20 mouse cellular contexts compared by ENCODE assay signal in the genomic region with DNA sequence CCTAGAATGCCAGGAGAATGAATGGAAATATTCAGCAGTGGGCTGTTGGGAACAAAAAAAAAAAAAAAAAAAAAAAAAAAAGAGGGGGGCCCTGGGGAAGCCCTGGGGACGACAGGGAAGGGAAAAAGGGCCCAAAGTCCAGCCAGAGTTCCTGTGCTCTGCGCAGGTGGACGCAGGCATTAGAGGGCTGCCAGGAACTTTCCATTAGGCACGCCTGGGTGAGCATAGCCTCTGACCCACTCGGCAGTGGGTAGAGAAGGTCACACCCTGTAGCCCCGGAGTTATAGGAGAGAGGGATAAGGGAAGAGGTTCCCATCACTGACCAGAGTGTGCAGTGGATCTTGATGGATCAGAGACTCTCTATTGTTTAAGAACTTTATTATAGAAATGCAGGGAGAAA.
DNase-seq lines count a peak whose midpoint lies in the region; ATAC-seq and TF ChIP-seq lines count a peak whose summit lies in the region.
"Had no signal": no experiment of that assay in that cellular context is flagged by ENCODE, and none has a peak within 500 bp of the region (broad histone marks: within the 10 kb centered on the region; RNA-seq: fewer than 3 reads in every experiment).

No protein-coding gene starts in this region.

- TF ChIP-seq EP300 in MEL (IDR thresholded peaks at IDR 0.05; ENCODE audit: low read depth in 1 of 2, low read length in 2 of 2): no peak

- H3K27me3 ChIP-seq in MEL (ENCODE audit: control insufficient read depth in 1 of 2, insufficient read depth in 2 of 2, low read length in 2 of 2): no peaks in the 10 kb centered on the region
- no peaks in the 10 kb centered on the region for H3K27me3 ChIP-seq in midbrain, embryonic 14.5 days (ENCODE audit: control insufficient read depth, insufficient read depth, low read length)
- H3K27me3 ChIP-seq: embryonic facial prominence, embryonic 13.5 days; forebrain, embryonic 12.5 days; heart, embryonic 12.5 days had no signal

- no peak for TF ChIP-seq CTCF in MEL (IDR thresholded peaks at IDR 0.05 in 2 of 3, conservative IDR thresholded peaks at IDR 0.05 in 1 of 3; ENCODE audit: control insufficient read depth in 1 of 3, insufficient read depth in 1 of 3, low read depth in 2 of 3, low read length in 3 of 3, poor library complexity in 1 of 3, severe bottlenecking in 1 of 3)

- no peaks in the 10 kb centered on the region for H3K9me3 ChIP-seq in MEL (replicated peaks; ENCODE audit: insufficient read depth, low read length)
- no peaks in the 10 kb centered on the region for H3K9me3 ChIP-seq in midbrain, embryonic 14.5 days (ENCODE audit: control insufficient read depth, low read length)
- H3K9me3 ChIP-seq: embryonic facial prominence, embryonic 13.5 days; forebrain, embryonic 12.5 days; heart, embryonic 12.5 days; hindbrain, embryonic 10.5 days had no signal

- H3K9ac ChIP-seq in MEL (ENCODE audit: control insufficient read depth, low read depth, low read length, poor library complexity, severe bottlenecking): no peak overlapping the region
- no peak overlapping the region for H3K9ac ChIP-seq in midbrain, embryonic 14.5 days (replicated peaks; ENCODE audit: low read length)
- H3K9ac ChIP-seq: embryonic facial prominence, embryonic 13.5 days; forebrain, embryonic 12.5 days; heart, embryonic 12.5 days had no signal

- no peak for TF ChIP-seq POLR2A in MEL (IDR thresholded peaks at IDR 0.05; ENCODE audit: control insufficient read depth in 1 of 2, insufficient read depth in 1 of 2, low read depth in 1 of 2, low read length in 2 of 2, poor library complexity in 1 of 2)

- WGBS in midbrain, embryonic 14.5 days: 45% methylated on average over 6 of the region's 6 CpGs

- H3K36me3 ChIP-seq in MEL (ENCODE audit: control insufficient read depth in 1 of 2, insufficient read depth in 2 of 2, low read length in 2 of 2): no peaks in the 10 kb centered on the region
- no peaks in the 10 kb centered on the region for H3K36me3 ChIP-seq in midbrain, embryonic 14.5 days (ENCODE audit: control insufficient read depth, insufficient read depth, low read length)
- H3K36me3 ChIP-seq: embryonic facial prominence, embryonic 13.5 days; forebrain, embryonic 12.5 days; heart, embryonic 12.5 days; hindbrain, embryonic 10.5 days had no signal

- no peaks in the 10 kb centered on the region for H3K79me2 ChIP-seq in MEL (ENCODE audit: control insufficient read depth, insufficient read depth, low read length, poor library complexity)

- H3K4me2 ChIP-seq in midbrain, embryonic 14.5 days (ENCODE audit: low read length): no peak overlapping the region
- H3K4me2 ChIP-seq: embryonic facial prominence, embryonic 13.5 days; forebrain, embryonic 12.5 days; heart, embryonic 12.5 days had no signal

- DNase-seq in MEL (ENCODE audit: low read depth, low spot score): no peak
- peak; percentile 14 to 40 for DNase-seq in kidney, adult 8-10 months
- DNase-seq in kidney, postnatal 10 days: peak; percentile 6
- peak; percentile 1 to 5 for DNase-seq in kidney, postnatal 4 days
- no peak for DNase-seq in urinary bladder, postnatal 14 days (ENCODE audit: low spot score)
- no peak for DNase-seq in ovary, adult 18-20 months (ENCODE audit: low spot score)
- no peak for DNase-seq in midbrain, embryonic 14.5 days
- DNase-seq: adrenal gland, postnatal 14 days; cerebellum, adult 11-12 months; cerebellum, adult 9-11 months; cerebellum, postnatal 36 days; gastrocnemius, postnatal 10 days; heart, adult 2 months had no signal

- no peak for TF ChIP-seq RAD21 in MEL (IDR thresholded peaks at IDR 0.05; ENCODE audit: low read depth, low read length)

- H3K27ac ChIP-seq in MEL (ENCODE audit: control insufficient read depth, low read depth, low read length): no peak overlapping the region
- H3K27ac ChIP-seq in midbrain, embryonic 14.5 days (replicated peaks; ENCODE audit: low read depth, low read length): no peak overlapping the region
- H3K27ac ChIP-seq: embryonic facial prominence, embryonic 13.5 days; forebrain, embryonic 12.5 days; heart, adult 2 months; hindbrain, embryonic 10.5 days had no signal

- no peak for ATAC-seq in midbrain, embryonic 14.5 days (ENCODE audit: low FRiP score, low TSS enrichment)
- ATAC-seq: activated CD4-positive, CD25-positive, alpha-beta regulatory T cell, adult 4 months; forebrain, embryonic 16.5 days; Patski had no signal

- no peak overlapping the region for H3K4me3 ChIP-seq in MEL (ENCODE audit: control insufficient read depth in 1 of 2, insufficient read depth in 1 of 2, low read depth in 2 of 2, low read length in 2 of 2)
- no peak overlapping the region for H3K4me3 ChIP-seq in midbrain, embryonic 14.5 days (replicated peaks; ENCODE audit: low read depth, low read length)
- H3K4me3 ChIP-seq: embryonic facial prominence, embryonic 13.5 days; forebrain, embryonic 12.5 days; heart, adult 2 months; heart, embryonic 12.5 days; hindbrain, embryonic 10.5 days had no signal

- H3K4me1 ChIP-seq in MEL (ENCODE audit: control insufficient read depth in 1 of 2, insufficient read depth in 2 of 2, low read length in 2 of 2): no peaks in the 10 kb centered on the region
- no peaks in the 10 kb centered on the region for H3K4me1 ChIP-seq in midbrain, embryonic 14.5 days (ENCODE audit: control insufficient read depth, insufficient read depth, low read length)
- H3K4me1 ChIP-seq: embryonic facial prominence, embryonic 13.5 days; forebrain, embryonic 12.5 days; heart, embryonic 12.5 days; hindbrain, embryonic 10.5 days had no signal

TF ChIP-seq in MEL, 35 proteins besides CTCF, POLR2A, EP300 and RAD21:
- no peak for TF ChIP-seq ETS1 (IDR thresholded peaks at IDR 0.05; ENCODE audit: low read depth, low read length)
- peak; percentile 40; the same call in 1 of the 2 replicates for TF ChIP-seq ZNF384 (IDR thresholded peaks at IDR 0.05; ENCODE audit: low read depth, low read length)

Comparison
In these comparisons a context has a peak if more than half of its experiments do, and no peak if none do; other contexts are left out.
1. DNase-seq: peak in kidney, adult 8-10 months (2 of 2), kidney, postnatal 10 days (single experiment) and kidney, postnatal 4 days (2 of 2); none in MEL (single experiment), urinary bladder, postnatal 14 days (single experiment), ovary, adult 18-20 months (single experiment) and midbrain, embryonic 14.5 days (single experiment).